Mouse (Mus musculus): ENCODE results near the gene Foxp2.

- TF ChIP-seq POLR2A (IDR thresholded peaks at IDR 0.05; ENCODE audit: extremely low read depth, insufficient read depth, low read length) (no peak), CTCF (IDR thresholded peaks at IDR 0.05; ENCODE audit: extremely low read depth, insufficient read depth, low read length) (no peak)
Measured at GRCm38 (mm10) chr6:15008113-15008512, 107.0 kb downstream of the Foxp2 start.

Data from cortical plate, adult 2 months (tissue).